Comparison of ENCODE assay signal across 7 mouse cellular contexts in the genomic region with DNA sequence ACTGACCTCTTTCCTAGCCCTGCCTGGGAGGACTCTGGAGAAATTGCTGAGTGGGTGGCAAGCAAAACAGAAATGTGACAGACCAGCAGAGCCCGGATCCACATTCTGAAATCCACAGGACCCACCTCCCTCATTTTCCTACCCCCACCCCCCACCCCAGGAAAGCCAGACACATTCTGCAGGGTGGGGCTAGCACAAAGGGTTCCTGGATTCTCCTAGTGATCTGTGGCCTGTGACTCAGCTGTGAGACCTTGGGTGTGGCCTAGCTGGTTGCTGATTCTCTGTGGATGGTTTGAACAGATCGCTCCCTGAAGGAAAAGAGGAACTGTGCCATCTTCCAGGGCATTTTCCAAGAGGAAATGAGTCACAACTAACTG. TPM values are rescaled to one million over a fixed set of nuclear protein-coding genes. Genes with fewer than 3 reads are reported as not detected.
DNase-seq lines count a peak whose midpoint lies in the region; ATAC-seq and TF ChIP-seq lines count a peak whose summit lies in the region.

No protein-coding gene starts in this region.

- H3K36me3 ChIP-seq in ES-Bruce4 (ENCODE audit: control insufficient read depth, insufficient read depth, low read length, poor library complexity, severe bottlenecking): peaks cover 2% of the 10 kb centered on the region
- no peaks in the 10 kb centered on the region for H3K36me3 ChIP-seq in forebrain, embryonic 13.5 days (ENCODE audit: poor library complexity, severe bottlenecking)
- no peaks in the 10 kb centered on the region for H3K36me3 ChIP-seq in limb, embryonic 12.5 days
- no peaks in the 10 kb centered on the region for H3K36me3 ChIP-seq in midbrain, embryonic 11.5 days (ENCODE audit: control insufficient read depth, insufficient read depth, low read length)

- peak; percentile 80 to 91 for DNase-seq in adrenal gland, adult (ENCODE audit: inconsistent age in 2 of 2, low spot score in 1 of 2)
- DNase-seq in heart, postnatal 4 days: peak; percentile 43
- no peak for DNase-seq in midbrain, embryonic 11.5 days (ENCODE audit: low spot score, missing footprints)
- DNase-seq in left cerebral cortex, postnatal 36 days (ENCODE audit: low spot score in 2 of 2): no peak

- H3K9me3 ChIP-seq in ES-Bruce4 (replicated peaks; ENCODE audit: control insufficient read depth, insufficient read depth, low read length, poor library complexity, severe bottlenecking): no peaks in the 10 kb centered on the region
- H3K9me3 ChIP-seq in forebrain, embryonic 13.5 days (replicated peaks): no peaks in the 10 kb centered on the region
- no peaks in the 10 kb centered on the region for H3K9me3 ChIP-seq in limb, embryonic 12.5 days
- H3K9me3 ChIP-seq in midbrain, embryonic 11.5 days (ENCODE audit: control insufficient read depth, low read length): no peaks in the 10 kb centered on the region

- ATAC-seq in forebrain, embryonic 13.5 days: peak; percentile 19
- no peak for ATAC-seq in limb, embryonic 12.5 days (ENCODE audit: insufficient number of reproducible peaks, insufficient read depth, low FRiP score, low TSS enrichment, low read depth)
- ATAC-seq in midbrain, embryonic 11.5 days (ENCODE audit: low FRiP score): peak; percentile 31; the same call in 1 of the 2 replicates

- TF ChIP-seq CTCF in ES-Bruce4 (IDR thresholded peaks at IDR 0.05; ENCODE audit: low read depth, low read length): no peak

- peak overlapping the region; percentile 66 for H3K4me3 ChIP-seq in ES-Bruce4 (ENCODE audit: low read depth, low read length)
- H3K4me3 ChIP-seq in forebrain, embryonic 13.5 days: peak overlapping the region; percentile 55
- peak overlapping the region; percentile 63 for H3K4me3 ChIP-seq in limb, embryonic 12.5 days (replicated peaks)
- H3K4me3 ChIP-seq in midbrain, embryonic 11.5 days (ENCODE audit: low read depth, low read length): peak overlapping the region; percentile 50; the same call in 1 of the 2 replicates

- H3K27me3 ChIP-seq in ES-Bruce4 (ENCODE audit: control insufficient read depth, insufficient read depth, low read length, poor library complexity, severe bottlenecking): no peaks in the 10 kb centered on the region; the same call in 1 of the 2 replicates
- H3K27me3 ChIP-seq in forebrain, embryonic 13.5 days: no peaks in the 10 kb centered on the region
- H3K27me3 ChIP-seq in limb, embryonic 12.5 days: no peaks in the 10 kb centered on the region
- H3K27me3 ChIP-seq in midbrain, embryonic 11.5 days (ENCODE audit: control insufficient read depth, insufficient read depth, low read length): 0 out of 2 replicates have a peak, but pooled peaks cover 2% of the 10 kb centered on the region

- H3K27ac ChIP-seq in ES-Bruce4 (ENCODE audit: insufficient read depth, low read length): peak overlapping the region; percentile 75
- no peak overlapping the region for H3K27ac ChIP-seq in forebrain, embryonic 13.5 days
- peak overlapping the region; percentile 75; the same call in 1 of the 2 replicates for H3K27ac ChIP-seq in limb, embryonic 12.5 days
- no peak overlapping the region for H3K27ac ChIP-seq in midbrain, embryonic 11.5 days (ENCODE audit: low read depth, low read length)

- H3K4me1 ChIP-seq in ES-Bruce4 (ENCODE audit: control insufficient read depth, insufficient read depth, low read length): peaks cover 5% of the 10 kb centered on the region
- H3K4me1 ChIP-seq in forebrain, embryonic 13.5 days: peaks cover 11% of the 10 kb centered on the region; the same call in 1 of the 2 replicates
- H3K4me1 ChIP-seq in limb, embryonic 12.5 days (replicated peaks): peaks cover 11% of the 10 kb centered on the region; the same call in 1 of the 2 replicates
- H3K4me1 ChIP-seq in midbrain, embryonic 11.5 days (ENCODE audit: control insufficient read depth, insufficient read depth, low read length): no peaks in the 10 kb centered on the region

- no peak for TF ChIP-seq POLR2A in ES-Bruce4 (IDR thresholded peaks at IDR 0.05; ENCODE audit: insufficient read depth, low read length)

- intact Hi-C loops in left cerebral cortex, postnatal 36 days (cut with DNase I): no loop called here

- H3K4me2 ChIP-seq in forebrain, embryonic 13.5 days: peak overlapping the region; percentile 94
- peak overlapping the region; percentile 85 for H3K4me2 ChIP-seq in limb, embryonic 12.5 days
- peak overlapping the region; percentile 85 for H3K4me2 ChIP-seq in midbrain, embryonic 11.5 days

- 35% methylated on average over 2 of the region's 2 CpGs for WGBS in forebrain, embryonic 13.5 days
- 37% methylated on average over 2 of the region's 2 CpGs for WGBS in limb, embryonic 12.5 days
- 38% methylated on average over 2 of the region's 2 CpGs for WGBS in midbrain, embryonic 11.5 days

- H3K9ac ChIP-seq in ES-Bruce4 (ENCODE audit: low read depth, poor library complexity, severe bottlenecking): peak overlapping the region; percentile 38
- no peak overlapping the region for H3K9ac ChIP-seq in forebrain, embryonic 13.5 days
- H3K9ac ChIP-seq in limb, embryonic 12.5 days (replicated peaks): no peak overlapping the region
- no peak overlapping the region; the same call in 1 of the 2 replicates for H3K9ac ChIP-seq in midbrain, embryonic 11.5 days (ENCODE audit: low read length)

- peak; percentile 72; the same call in 1 of the 2 replicates for TF ChIP-seq EP300 in ES-Bruce4 (IDR thresholded peaks at IDR 0.05; ENCODE audit: insufficient read depth, low read depth, low read length)

RNA-seq across cellular contexts. Expression of a gene that starts 1.0 kb away (rescaled TPM):
- 468 and 470 TPM in 2 replicates for polyA plus RNA-seq in ES-Bruce4 (2011; ENCODE audit: insufficient read depth, insufficient read length, low read depth, missing spikeins)
- polyA plus RNA-seq in forebrain, embryonic 13.5 days (2015; fragmentation: Nextera tagmentation; extraction: Ambion mirVana): 69.1 and 89.9 TPM in 2 replicates
- 100 to 1,000 TPM; 174 to 179 TPM for total RNA-seq in heart, postnatal 4 days (2021)
- 157 and 183 TPM in 2 replicates for polyA plus RNA-seq in limb, embryonic 12.5 days (2016; fragmentation: Nextera tagmentation; extraction: Ambion mirVana)
- 181 and 187 TPM in 2 replicates for polyA plus RNA-seq in midbrain, embryonic 11.5 days (2014; fragmentation: Nextera tagmentation; extraction: Ambion mirVana)
- 10 to 100 TPM; 32.5 to 40.0 TPM for total RNA-seq in left cerebral cortex, postnatal 36 days (2021)

RNA-seq across cellular contexts. Expression of a gene that starts 35.6 kb away (rescaled TPM):
- polyA plus RNA-seq in ES-Bruce4 (2011; ENCODE audit: insufficient read depth, insufficient read length, low read depth, missing spikeins): 661 and 677 TPM in 2 replicates
- polyA plus RNA-seq in forebrain, embryonic 13.5 days (2015; fragmentation: Nextera tagmentation; extraction: Ambion mirVana): 117 and 133 TPM in 2 replicates
- total RNA-seq in heart, postnatal 4 days (2021): 100 to 1,000 TPM; 243 to 300 TPM
- polyA plus RNA-seq in limb, embryonic 12.5 days (2016; fragmentation: Nextera tagmentation; extraction: Ambion mirVana): 600 and 664 TPM in 2 replicates
- polyA plus RNA-seq in midbrain, embryonic 11.5 days (2014; fragmentation: Nextera tagmentation; extraction: Ambion mirVana): 351 and 358 TPM in 2 replicates
- 1 to 10 TPM; 7.0 to 9.9 TPM for total RNA-seq in left cerebral cortex, postnatal 36 days (2021)

Comparison
In these comparisons a context has a peak if more than half of its experiments do, and no peak if none do; other contexts are left out.
1. H3K27ac ChIP-seq: peak in ES-Bruce4 (single experiment) and limb, embryonic 12.5 days (single experiment); none in forebrain, embryonic 13.5 days (single experiment) and midbrain, embryonic 11.5 days (single experiment).
2. DNase-seq: peak in adrenal gland, adult (2 of 2) and heart, postnatal 4 days (single experiment); none in midbrain, embryonic 11.5 days (single experiment) and left cerebral cortex, postnatal 36 days (0 of 2).
3. Peak in every context shown above with its lines, with median percentiles within 50 percentile points of each other: H3K4me3 ChIP-seq and H3K4me2 ChIP-seq.